Mouse (Mus musculus) gonadal fat pad, adult 2 months (tissue): ENCODE results near the gene Sf3a3. TPM values are rescaled to one million over a fixed set of nuclear protein-coding genes. Genes with fewer than 3 reads are reported as not detected.
"Not testable (repeated sequence)": the region's sequence is repeated elsewhere in the genome, so short reads cannot be mapped to it uniquely, and the experiment has no call there.

Experiments
- DNase-seq: peaks from one replicate; pipeline ENCODE4 v3.0.0-alpha.2; 2012; ENCODE audit warnings: low read depth
- polyA plus RNA-seq: library from polyadenylated mRNA; depleted of rRNA; stranded (reverse); fragments of >200 nt; gene quantifications from 2 replicates; pipeline ENCODE4 v1.2.3, GENCODE M21; 2012

Gene Sf3a3
- polyA plus RNA-seq, 1 experiment, result 14.4 TPM

DNA sequence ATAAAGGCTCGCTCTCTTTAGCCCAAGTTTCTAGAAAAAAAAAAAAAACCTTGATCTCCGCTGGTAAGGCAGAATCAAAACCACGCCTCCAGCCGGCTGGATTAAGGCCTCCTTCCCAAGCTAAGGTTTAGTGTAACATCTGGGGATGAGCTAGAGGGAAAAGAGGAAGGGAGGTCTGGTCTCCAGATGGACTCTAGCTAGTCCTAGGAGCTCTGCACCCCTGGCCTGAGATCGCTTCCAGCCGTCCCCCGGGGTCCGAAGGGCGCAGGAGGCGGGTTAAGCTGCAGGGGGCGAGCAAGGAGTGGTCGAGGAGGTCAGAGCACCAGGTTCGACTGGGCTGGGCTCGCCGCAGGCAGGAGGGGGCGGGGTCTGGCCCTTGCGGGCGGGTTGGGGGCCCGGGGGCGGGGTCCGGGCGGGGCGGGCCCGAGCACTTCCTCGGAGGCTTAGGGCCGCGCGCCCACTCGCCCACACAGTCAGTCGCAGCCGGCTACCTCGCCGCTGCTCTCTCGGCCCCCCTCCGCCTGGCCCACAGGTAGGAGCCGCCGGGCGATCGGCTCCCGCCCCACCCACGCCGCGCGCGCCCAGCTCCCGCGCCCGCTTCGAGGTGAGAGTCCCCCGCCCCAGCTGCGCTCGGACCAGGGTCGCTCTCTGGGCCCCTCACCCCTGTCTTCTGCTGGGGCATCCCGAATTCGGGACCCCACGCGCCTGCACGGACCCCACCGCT is 14.2 kb upstream of the Sf3a3 start, which contains the start of gene Fhl3:
Gene Fhl3 (plus strand): TSS at position 454 of the 724 bp plus-strand sequence.
- no peak for DNase-seq

- no peak for DNase-seq
These were observed 13.3 kb upstream of the Sf3a3 start for GRCm38 (mm10) chr4:124701052-124701845.

- no peak for DNase-seq
These were observed 12.7 kb upstream of the Sf3a3 start for GRCm38 (mm10) chr4:124701916-124702315.

- no peak for DNase-seq
These were observed 11.2 kb upstream of the Sf3a3 start for GRCm38 (mm10) chr4:124703406-124703805.

GRCm38 (mm10) chr4:124703881-124704796 is 10.4 kb upstream of the Sf3a3 start:
- no peak for DNase-seq

DNA sequence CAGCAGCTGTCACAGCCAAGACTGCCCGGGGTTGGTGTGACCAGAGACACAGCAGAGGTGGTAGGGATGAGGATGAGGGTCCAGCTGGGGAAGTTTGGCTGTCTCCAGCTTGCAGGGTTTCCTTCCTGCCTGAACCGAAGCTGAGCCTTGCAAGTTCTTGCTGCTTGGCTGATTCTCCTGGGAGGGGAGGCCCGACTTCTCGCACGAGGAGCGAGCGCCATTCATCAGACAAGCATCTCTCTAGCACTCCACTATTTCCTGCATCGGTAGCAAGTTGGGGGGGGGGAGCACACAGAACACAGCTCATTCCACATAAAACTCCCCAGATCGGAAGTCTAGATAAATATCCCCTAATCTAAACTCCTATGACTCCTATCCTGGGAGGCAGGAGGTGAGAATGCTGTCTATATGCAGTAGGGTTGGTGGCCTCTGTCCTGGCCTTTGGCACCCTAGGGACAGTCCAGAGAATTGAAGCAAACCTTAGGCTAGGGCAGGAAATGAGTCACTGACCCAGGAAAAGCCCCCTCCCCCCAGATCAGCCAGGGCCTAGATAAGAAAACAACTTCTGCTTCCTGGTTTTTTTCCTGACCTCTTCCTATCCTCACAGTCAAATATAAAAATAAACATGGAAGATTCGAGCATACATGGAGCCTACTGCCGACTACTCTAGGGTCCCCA is 9.6 kb upstream of the Sf3a3 start:
- no peak for DNase-seq

DNA sequence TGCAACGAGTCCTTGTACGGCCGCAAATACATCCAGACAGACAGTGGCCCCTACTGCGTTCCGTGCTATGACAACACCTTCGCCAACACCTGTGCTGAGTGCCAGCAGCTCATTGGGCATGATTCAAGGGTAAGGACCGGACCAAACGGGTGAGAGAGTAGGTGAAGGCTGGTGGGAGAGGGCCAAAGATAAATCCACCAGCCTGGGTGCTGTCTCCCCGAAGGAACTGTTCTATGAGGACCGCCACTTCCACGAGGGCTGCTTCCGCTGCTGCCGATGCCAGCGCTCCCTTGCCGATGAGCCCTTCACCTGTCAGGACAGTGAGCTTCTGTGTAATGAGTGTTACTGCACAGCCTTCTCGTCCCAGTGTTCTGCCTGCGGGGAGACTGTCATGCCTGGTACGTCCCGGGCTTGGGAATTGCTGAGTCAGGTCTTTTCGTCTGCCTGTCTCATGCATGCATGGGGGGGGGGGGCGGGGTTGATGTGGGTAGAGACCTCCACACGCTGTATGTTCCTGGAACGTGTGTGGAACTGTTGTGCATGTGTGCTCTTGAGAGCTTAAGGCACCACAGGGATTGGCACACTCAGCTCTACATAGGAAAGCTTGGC is 8.8 kb upstream of the Sf3a3 start:
- DNase-seq, result no peak

GRCm38 (mm10) chr4:124707381-124708199 is 7.0 kb upstream of the Sf3a3 start:
- not testable (repeated sequence) for DNase-seq

GRCm38 (mm10) chr4:124708200-124708517 is 6.4 kb upstream of the Sf3a3 start:
- not testable (repeated sequence) for DNase-seq

DNA sequence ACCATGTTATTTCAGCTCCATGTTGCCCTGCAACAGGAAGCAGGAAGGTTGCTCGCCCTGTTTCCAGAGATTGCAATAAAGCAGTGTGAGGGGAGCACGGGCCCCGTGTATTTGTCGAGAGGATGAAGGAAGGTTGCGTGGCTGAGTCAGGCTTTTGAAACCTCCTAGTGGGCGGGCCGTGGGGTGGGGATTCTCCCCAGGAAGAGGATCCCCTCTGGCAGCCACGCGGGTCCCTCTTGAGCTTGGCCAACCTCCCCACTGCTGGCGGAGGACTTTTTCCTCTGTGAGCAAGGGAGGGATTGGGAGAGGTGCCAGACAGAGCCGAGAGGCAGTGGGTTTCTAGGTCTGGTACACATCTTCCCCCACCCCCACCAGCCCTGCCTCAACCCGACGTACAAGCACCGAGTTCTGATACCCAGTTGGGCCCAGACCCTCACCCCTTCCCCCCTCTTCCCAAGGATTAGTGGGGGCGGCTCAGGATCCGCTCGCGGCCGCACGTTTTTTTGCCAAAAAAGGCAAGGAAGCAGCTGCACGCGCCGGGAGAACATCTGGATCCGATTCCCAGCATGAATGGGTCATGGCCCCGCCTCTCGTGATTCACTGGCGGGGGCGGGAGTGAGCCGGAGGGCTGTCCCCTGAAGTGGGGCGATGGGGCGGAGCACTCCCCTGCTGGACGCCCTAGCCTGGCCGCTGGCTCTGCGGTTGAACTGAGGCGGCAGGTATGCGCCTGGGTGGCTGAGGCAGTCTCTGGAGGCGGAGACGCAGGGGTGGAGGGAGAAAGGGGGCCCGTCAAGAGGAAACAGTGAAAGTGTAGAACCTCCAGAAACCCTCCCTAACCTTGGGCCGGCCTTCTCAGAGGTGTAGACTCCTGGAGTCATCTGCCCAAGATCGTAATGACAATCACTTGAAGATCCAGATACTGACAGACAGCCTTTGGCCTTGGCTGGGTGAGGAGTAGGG is 5.8 kb upstream of the Sf3a3 start:
- no peak for DNase-seq

DNA sequence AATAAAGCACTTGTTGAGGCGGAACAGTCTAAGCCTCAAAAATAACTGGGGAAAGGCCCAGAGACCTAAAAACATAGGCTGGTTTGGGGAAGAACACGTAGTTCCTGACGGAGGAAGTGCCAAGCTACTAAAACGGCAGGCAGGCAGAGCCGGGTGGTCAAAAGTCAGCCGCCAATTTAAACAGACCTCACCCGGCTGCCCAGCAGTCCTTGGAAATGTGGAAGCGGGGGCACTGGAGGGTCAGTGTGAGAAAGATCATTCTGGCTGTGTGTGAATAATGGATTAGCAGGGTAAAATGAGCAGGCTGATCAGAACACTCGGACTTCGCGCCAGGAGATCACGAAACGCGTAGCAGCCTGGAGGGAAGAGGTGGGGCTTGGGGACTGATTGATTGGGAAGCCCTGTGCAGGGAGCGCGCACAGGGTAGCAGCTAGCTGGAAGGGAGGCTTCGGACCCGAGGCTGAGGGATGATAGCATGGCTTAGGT is 4.6 kb upstream of the Sf3a3 start:
- no peak for DNase-seq

DNA sequence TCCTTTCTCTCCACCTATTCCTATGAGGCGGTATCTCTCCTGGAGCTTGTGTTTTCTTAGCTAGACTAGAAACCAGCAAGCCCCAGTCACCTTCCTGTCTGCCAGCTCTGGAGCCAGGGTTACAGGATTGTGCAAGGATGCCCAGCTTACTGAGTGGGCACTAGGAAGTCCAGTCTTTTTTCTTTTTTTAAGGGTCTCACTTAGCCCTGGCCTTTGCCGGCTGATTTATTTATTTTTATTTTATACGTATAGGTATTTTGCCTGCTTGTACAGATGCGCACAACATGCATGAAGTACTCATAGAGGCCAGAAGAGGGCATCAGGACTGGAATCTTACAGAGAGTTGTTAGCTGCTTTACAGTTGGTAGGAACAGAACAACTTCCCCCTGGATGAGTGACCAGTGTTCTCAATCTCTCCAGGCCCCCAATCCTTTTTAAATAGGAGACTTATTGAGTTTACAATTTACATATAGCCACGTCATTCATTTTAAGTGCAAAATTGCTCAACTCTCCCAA is 3.7 kb upstream of the Sf3a3 start:
- DNase-seq, result no peak

GRCm38 (mm10) chr4:124712618-124713017 is 2.0 kb upstream of the Sf3a3 start:
- DNase-seq, result no peak

DNA sequence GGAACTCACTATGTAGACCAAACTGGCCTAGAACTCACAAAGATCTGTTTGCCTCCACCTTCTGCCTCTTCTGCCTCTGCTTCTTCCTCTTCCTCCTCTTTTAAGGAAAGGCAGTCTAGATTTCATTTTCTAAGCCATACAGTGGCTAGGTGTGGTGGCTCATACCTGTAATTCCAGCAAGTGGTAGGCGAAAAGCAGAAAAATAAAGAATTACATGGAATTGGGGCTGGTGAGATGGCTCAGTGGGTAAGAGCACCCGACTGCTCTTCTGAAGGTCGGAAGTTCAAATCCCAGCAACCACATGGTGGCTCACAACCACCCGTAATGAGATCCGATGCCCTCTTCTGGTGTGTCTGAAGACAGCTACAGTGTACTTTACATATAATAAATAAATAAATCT is 726 bp upstream of the Sf3a3 start:
- not testable (repeated sequence) for DNase-seq

- DNase-seq, result no peak
These were observed 4.5 kb downstream of the Sf3a3 start for GRCm38 (mm10) chr4:124719101-124719500.

DNA sequence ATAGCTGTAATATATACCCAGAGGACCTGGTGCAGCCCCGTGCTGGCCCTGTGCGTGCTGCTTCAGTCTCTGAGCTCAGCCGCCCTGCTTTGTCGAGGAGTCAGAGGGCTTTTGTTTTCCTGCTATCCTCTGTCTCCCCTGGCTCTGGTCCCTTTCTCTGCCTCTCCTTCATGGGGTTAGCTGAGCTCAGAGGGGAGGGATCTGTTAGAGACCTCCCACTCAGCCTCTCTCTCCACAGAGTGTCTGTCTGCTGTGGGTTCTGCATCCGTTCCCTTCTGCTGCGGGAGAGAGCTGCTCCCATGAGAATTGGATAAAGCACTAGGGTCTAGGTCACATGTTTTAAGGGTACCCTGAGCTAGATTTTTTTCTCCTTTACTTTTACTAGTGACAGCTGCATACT is 11.5 kb downstream of the Sf3a3 start:
- DNase-seq, result no peak

GRCm38 (mm10) chr4:124736952-124737351 is 22.4 kb downstream of the Sf3a3 start:
- DNase-seq, result no peak

GRCm38 (mm10) chr4:124737486-124737885 is 22.9 kb downstream of the Sf3a3 start:
- no peak for DNase-seq

- no peak for DNase-seq
These were observed 23.4 kb downstream of the Sf3a3 start for GRCm38 (mm10) chr4:124738013-124738412.
